Mouse (Mus musculus) heart, adult 2 months (tissue): ENCODE measurements at regions not wholly inside any gene's neighbourhood (a gene's known extent, or its start where the extent isn't known, plus 50 kb on each side); places are given as distances from the start of the nearest gene placed in this dataset.

Experiments used
- CTCF ChIP-seq: fragments of 200-600 bp; IDR thresholded peaks from 2 replicates; pipeline ENCODE4 v1.8.1; 2022; ENCODE audit warnings: antibody characterized with exemption, mild to moderate bottlenecking, moderate library complexity
- POLR2A ChIP-seq: fragments of 200-500 bp; IDR thresholded peaks from 2 replicates; pipeline ENCODE4 v1.6.1; 2011; ENCODE audit warnings: mild to moderate bottlenecking, low read depth, low read length, control low read depth; ENCODE audit not compliant: insufficient read depth

GRCm38 (mm10) chr10:51963671-51964070 lies 58.6 kb upstream of the Vgll2 start:
- TF ChIP-seq CTCF (no peak), POLR2A (no peak)
